Mouse (Mus musculus) T-cell, adult 2 months (primary cell): ENCODE results near the gene Zfp275.
"Not testable (repeated sequence)": the region's sequence is repeated elsewhere in the genome, so short reads cannot be mapped to it uniquely, and the experiment has no call there.

Source experiments
- DNase-seq: peaks from one replicate; pipeline ENCODE4 v3.0.0; 2022; ENCODE audit warnings: low spot score

Zfp275 gene

DNA sequence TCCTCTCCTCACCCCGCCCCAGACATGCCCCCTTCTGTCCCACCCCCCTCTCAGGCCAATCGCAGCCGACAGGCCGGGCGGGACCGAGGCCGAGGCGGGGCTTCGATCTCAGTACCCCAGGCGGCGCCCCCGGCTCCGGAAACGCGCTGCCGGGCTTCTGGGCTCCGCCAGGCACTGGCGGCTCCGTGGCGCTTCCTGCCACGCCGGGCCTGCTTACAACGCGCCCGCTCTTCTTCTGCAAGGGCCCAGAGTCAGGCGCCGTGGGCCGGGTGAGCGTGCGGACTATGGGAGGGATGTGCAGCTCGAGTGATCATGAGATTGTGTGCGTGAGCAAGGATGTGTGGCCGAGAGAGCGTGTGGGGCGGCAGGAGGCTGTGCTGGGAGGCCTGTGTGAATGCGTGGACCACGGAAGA, at the start of gene Zfp275:
Gene Zfp275, plus strand, starts transcription at position 139 of the 413 bp plus-strand sequence.
- DNase-seq, result peak; percentile 82

DNA sequence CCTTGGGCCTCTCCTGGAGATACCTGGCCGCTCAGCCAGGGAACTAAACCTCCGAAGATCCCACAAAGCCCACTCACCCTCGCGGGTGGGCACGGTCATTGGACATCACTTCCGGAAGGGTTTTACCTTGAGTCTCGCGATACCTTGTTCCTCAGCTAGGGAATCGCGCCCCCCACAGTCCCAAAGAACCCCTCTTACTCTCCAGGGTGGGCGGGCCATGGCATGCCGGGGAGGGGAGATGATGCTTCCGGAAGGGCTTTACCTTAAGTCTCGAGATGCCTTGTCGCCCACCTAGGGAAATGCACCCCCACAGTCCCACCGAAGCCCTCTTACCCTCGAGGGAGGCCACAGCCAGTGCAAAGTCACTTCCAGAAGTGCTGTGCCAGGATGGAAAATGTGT, 49.5 kb upstream of the Zfp275 start, which contains the start of the genes Xlr5a and Xlr5c:
Gene Xlr5a, minus strand, starts transcription at position 101 of the 400 bp plus-strand sequence.
Gene Xlr5c, minus strand, starts transcription at position 101 of the 400 bp plus-strand sequence.
- not testable (repeated sequence) for DNase-seq

- DNase-seq, result not testable (repeated sequence)
Measured at GRCm38 (mm10) chrX:73295745-73296144, 46.7 kb upstream of the Zfp275 start.

DNA sequence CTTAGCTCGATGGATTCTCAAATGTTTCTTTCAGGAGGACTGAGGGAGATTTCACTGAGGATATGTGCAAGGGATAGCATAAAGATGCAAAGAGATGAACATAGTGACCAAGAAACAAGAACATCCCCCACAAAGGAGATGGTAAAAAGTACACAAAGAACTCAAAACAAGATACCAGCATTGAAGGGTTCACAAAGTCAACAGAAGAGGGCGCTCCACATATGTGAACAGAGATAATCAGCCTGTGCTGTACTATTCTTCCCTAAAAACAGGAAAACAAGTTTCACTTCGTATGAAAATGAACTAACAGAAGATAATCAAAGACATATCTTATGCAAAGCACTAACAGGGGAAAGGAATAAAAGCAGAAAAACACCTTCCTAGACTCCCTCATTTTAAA, 29.9 kb upstream of the Zfp275 start:
- peak; percentile 5 for DNase-seq

DNA sequence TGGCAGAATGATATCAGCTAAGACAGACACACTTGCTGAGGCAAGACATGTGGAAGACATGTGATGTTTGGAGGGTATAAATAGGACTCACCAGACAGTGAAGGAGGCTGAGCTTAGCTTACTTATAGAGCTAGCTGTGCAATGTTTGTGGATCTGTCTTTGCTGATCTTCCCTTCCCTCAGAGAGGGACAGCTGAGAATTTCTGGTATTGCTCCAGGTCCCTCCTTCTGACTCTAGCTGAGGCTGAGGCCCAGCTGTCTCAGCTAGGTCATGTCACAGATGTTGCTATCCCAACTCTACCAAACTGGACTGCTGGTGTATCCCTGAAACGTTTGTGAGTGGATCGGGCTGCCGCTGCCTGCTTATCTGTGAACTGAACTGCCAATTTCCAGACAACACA, 21.4 kb upstream of the Zfp275 start:
- DNase-seq, result no peak

GRCm38 (mm10) chrX:73327215-73327614, 15.2 kb upstream of the Zfp275 start:
- DNase-seq, result no peak

DNA sequence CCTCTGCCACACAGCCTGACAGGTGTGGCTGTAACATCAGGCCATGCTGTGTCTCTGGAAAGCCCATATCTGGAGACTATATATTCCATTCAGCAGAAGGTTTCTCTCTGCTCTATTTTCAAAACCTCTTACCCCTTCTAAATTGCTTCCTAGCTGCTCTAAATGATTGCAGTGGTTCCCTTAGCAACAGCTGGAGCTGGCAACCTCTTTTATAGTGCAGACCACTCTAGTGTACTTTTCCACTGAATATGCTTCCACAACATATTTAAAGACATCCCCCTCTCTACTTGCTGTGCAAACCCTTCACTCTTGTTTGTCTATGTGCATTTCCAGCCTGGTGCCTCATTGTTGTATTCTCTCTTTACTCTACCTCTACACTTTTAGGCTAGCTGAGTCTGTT, 8.9 kb upstream of the Zfp275 start:
- no peak for DNase-seq

GRCm38 (mm10) chrX:73336740-73337139, 5.7 kb upstream of the Zfp275 start, which contains the start of gene Gm45015:
Gm45015 (minus strand) TSS chrX:73336840.
- DNase-seq, result no peak

DNA sequence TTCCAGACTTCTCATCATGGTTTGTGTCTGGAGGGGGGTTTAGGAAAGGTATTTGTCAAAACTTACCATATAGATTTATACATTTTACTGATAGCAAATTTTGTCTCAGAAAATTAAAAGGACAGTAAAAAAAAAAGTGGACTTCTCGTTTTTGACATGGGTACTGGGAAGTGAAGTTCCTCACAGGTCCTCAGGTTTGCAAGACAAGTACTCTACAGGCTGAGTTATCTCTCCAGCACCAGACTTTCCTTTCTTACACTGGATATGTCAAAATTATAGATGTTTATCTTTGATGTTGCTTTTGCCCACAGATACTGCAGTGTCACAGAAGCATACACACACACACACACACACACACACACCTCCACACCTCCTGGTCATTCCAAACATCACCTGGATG, 948 bp upstream of the Zfp275 start:
- DNase-seq, result no peak

DNA sequence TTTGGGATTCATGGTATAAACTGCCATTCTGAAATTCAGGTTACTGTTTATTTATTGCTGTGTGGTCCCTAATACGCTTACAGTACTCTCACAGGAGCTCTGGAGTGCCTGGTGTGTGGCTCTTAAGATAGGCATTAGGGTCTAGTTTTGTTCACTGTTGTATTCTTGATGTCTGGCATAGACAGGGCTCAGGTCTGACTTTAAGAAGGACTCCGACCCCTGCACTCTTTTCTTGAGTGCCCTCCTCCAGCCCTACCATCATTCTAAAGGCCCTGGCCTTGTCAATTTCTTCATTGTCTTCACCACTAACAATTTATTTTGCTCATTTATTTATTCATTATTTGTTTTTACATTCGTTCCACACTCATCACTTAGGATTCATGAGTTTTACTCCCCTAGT, 353 bp upstream of the Zfp275 start:
- no peak for DNase-seq

DNA sequence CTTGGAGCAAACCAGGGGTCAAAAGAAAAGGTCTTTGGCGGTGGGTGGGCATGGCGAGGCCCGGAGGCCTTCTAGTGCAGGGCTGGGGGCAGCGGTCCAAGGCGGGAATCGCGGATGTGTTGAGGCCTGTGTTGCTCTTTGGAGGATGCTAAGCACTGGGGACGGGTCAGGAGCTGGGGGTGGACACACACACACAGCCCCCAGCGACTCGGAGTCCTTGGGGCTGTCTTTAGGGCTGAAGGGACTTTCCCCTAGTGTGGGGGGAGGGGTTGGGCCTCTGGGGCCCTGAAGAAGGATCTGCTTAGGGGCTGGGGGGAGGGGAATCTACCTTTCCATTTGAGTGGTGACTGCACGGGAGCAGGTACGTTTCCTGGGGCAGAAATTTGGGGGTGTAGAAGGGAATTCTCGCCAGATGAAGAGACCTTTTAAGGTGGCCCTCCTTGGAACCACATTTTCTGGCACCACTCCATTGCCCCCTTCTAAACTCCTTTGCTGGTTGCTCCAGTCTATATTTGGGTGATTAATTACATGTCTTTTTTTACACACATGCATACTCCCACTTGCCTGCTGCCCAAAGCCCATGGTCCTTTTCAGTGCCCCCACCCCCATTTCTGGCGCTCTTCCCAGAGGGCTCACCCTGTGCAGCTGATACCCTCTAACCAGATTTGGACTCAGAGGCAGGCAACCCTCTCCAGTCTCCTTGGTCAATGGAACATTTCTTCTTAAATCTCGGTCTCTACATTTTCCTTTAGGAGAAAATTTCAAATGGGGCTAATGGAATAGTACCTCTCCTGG, 717 bp downstream of the Zfp275 start:
- peak; percentile 17 for DNase-seq

DNA sequence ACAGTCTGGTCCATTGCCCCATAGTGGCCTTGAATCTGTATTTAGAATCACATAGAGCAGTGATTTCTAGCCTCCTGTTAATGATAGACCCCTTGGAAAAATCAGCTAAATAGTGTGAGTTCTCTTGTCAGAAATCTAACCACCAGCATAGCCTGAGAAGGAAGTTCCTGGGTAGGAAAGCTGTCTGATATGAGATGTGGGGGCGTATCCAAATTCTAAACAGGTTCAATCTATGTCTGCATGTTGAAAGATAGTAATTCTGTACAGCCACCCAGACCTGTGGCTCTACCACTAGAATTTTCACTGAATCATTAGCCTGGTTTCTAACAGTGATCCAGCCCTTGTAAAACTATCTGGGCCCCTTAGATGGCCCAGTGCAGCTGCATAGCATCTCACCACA, 1.4 kb downstream of the Zfp275 start:
- no peak for DNase-seq

DNA sequence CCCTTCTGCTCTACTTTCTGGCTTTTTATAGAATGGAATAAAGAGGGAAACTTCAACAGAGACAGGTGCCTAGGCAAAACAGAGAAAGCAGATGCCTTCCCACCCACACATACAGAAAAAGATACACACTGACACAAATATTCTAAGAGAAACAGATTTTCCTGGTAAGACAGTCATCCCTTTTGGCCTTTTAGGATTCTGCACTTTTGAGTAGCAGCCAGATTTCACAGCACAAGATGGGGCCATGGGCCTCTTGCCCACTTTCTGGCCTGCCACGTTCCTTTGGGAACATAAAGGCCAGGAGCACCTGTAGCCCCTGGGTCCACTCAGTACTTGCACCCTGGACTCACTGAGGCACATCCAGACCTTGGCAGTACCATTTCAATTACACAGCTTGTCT, 1.9 kb downstream of the Zfp275 start:
- DNase-seq, result no peak

DNA sequence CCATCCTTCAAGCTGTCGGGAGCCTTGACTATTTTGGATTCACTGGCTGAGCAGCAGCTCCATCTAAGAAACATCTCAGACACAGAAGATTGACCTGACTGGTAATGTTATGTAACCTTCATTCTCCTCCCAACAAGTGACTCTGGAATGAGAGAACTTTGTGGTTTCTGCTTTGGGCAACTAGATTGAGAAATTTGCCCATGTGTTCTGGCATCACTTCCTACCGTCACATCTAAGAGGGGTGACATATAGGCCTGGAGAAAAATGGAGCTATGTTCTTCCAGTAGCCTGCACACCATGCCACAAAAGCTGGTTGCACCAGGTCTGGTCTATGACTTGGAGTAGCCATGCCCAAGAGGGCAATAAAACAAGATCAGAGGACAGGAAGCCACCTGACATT, 13.7 kb downstream of the Zfp275 start:
- DNase-seq, result no peak

DNA sequence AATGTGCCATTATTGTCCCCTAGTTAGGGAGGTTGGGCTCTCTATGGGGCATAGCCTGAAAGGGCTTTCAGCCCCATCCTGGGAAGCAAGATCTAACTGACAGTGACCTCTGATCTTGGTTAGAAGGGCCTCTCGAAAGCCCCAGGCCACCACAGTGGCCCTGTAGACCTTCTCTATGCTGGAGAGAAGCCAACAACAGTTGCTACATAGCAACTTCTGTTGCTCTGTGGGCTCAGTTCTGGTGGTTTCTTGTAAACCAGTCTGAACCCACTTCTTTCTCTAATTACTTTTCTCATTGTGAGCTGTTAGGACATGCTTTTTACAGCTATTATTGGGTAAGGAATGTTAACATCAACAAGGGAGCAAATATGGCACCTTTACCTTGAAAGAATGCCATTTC, 14.3 kb downstream of the Zfp275 start:
- no peak for DNase-seq

GRCm38 (mm10) chrX:73363291-73363690, 20.9 kb downstream of the Zfp275 start:
- no peak for DNase-seq

GRCm38 (mm10) chrX:73384419-73384818, 42.0 kb downstream of the Zfp275 start:
- no peak for DNase-seq

- DNase-seq, result no peak
Measured at GRCm38 (mm10) chrX:73384924-73385323, 42.5 kb downstream of the Zfp275 start.

GRCm38 (mm10) chrX:73391481-73391880, 49.1 kb downstream of the Zfp275 start:
- DNase-seq, result no peak

- DNase-seq, result no peak
Measured at GRCm38 (mm10) chrX:73396446-73396845, 54.0 kb downstream of the Zfp275 start.

GRCm38 (mm10) chrX:73398636-73399035, 56.2 kb downstream of the Zfp275 start, which contains the start of gene Gm18336:
Gm18336 (minus strand) TSS chrX:73398736.
- DNase-seq, result not testable (repeated sequence)

DNA sequence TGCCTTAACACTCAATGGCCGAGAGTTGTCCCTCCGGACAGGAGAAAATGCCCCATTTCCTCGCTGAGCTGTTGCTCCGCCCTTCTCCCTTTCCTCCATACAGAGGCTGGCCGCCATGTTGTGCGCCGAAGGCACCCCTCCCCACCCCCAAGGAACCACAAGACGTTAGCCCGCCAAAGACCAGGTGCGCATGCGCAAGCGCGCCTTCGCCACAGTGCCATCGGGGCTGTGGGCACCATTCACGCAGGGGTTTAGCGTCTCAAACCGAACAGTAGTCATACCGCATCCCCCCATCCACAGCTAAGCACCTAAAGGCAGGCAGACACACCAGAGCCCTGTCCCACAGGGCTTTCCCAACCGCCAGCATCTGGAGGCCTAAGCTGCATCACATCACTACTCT, 58.5 kb downstream of the Zfp275 start:
- no peak for DNase-seq

- DNase-seq, result no peak
Measured at GRCm38 (mm10) chrX:73401616-73402015, 59.2 kb downstream of the Zfp275 start.
